Mouse (Mus musculus) spleen, adult 2 months (tissue): ENCODE data around the gene Cdh13.

Experiments
- CTCF ChIP-seq: fragments of 200-500 bp; IDR thresholded peaks from 2 replicates; pipeline ENCODE4 v1.5.1; 2011; ENCODE audit warnings: mild to moderate bottlenecking, inconsistent platforms; ENCODE audit not compliant: insufficient read depth, insufficient read length, insufficient replicate concordance; ENCODE audit errors: extremely low read depth
- POLR2A ChIP-seq: fragments of 200-500 bp; IDR thresholded peaks from 2 replicates; pipeline ENCODE4 v1.6.1; 2011; ENCODE audit warnings: low read depth, low read length, inconsistent platforms

GRCm38 (mm10) chr8:118884296-118884695, 600.8 kb downstream of the Cdh13 start:
- no peak for TF ChIP-seq CTCF
- no peak for TF ChIP-seq POLR2A
